Mouse (Mus musculus): ENCODE measurements around the gene Palmd. TPM values are rescaled to one million over a fixed set of nuclear protein-coding genes. Genes with fewer than 3 reads are reported as not detected.
A peak's percentile ranks its signal among the peaks of the same experiment; 100 is the strongest.

The Palmd gene
- polyA plus RNA-seq (2014; fragmentation: Nextera tagmentation; extraction: Ambion mirVana), result 15.9 and 17.3 TPM in 2 replicates

DNA sequence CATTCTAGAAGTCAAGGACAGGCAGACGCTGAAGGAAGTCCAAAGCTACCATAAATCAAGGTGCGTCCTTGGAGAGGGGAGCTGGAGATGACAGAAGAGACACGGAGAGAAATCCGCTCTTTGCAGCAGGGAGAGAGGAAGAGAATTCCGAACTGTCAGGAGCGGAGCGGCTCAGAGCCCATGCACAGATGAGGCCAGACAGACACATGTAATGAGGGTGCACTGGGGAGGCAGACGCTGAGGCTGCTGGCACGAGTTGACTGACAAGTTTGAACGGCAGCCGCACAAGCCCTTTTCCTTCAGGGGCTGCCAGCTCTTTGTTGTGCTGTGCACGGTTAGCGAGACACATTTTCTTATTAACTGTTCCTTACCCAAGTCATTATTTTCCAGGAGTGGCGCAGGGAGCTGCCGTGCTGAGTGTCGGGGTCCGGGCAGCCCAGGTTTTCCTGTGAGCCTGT lies at the start of gene Palmd:
TSS of gene Palmd (minus strand) at position 448 of the 458 bp plus-strand sequence.
- peak within 1 kb of the TSS; percentile 67 for H3K27ac ChIP-seq (ENCODE audit: low read depth, low read length)
- no peaks in the 10 kb centered on the region for H3K9me3 ChIP-seq (replicated peaks; ENCODE audit: control insufficient read depth, low read length)
- H3K36me3 ChIP-seq (ENCODE audit: control insufficient read depth, insufficient read depth, low read length), result no peaks in the 10 kb centered on the region
- H3K27me3 ChIP-seq (replicated peaks; ENCODE audit: control insufficient read depth, insufficient read depth, low read length), result no peaks in the 10 kb centered on the region
- peak; percentile 97 for ATAC-seq
- peak within 1 kb of the TSS; percentile 33 for H3K4me3 ChIP-seq (ENCODE audit: low read depth, low read length)
- 3% methylated on average over 17 of the region's 17 CpGs for WGBS
- peak; percentile 95 for DNase-seq (ENCODE audit: low spot score)
- H3K9ac ChIP-seq (ENCODE audit: low read length), result peak within 1 kb of the TSS; percentile 67
- peak within 1 kb of the TSS; percentile 52 for H3K4me2 ChIP-seq (ENCODE audit: low read length)
- H3K4me1 ChIP-seq (ENCODE audit: control insufficient read depth, insufficient read depth, low read length), result peaks cover 9% of the 10 kb centered on the region; the same call in 1 of the 2 replicates

DNA sequence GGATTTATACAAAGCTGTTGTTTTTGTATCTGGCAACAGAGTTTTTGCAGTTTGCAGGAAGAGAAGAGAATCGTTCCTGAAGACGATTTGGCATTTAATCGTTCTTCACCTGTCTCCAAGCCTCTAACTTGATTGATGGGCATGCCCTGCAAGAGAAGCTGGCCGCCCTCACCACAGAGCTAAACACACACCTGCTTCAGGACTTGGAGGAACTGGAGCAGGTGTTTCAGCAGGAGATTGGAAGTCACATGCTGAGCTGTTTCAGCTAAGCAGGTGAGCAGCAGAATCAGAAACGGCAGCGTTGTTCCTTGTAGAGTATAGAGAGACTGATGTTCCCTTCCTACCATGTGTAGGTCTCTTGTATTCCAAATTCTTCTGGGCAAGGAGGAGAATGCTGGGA lies 41.4 kb upstream of the Palmd start:
- Histone ChIP-seq H3K9ac (ENCODE audit: low read length) (no peak overlapping the region), H3K27ac (ENCODE audit: low read depth, low read length) (no peak overlapping the region), H3K27me3 (replicated peaks; ENCODE audit: control insufficient read depth, insufficient read depth, low read length) (no peaks in the 10 kb centered on the region), H3K9me3 (replicated peaks; ENCODE audit: control insufficient read depth, low read length) (no peaks in the 10 kb centered on the region), H3K36me3 (ENCODE audit: control insufficient read depth, insufficient read depth, low read length) (no peaks in the 10 kb centered on the region), H3K4me3 (ENCODE audit: low read depth, low read length) (no peak overlapping the region), H3K4me1 (ENCODE audit: control insufficient read depth, insufficient read depth, low read length) (peaks cover 5% of the 10 kb centered on the region; the same call in 1 of the 2 replicates), H3K4me2 (ENCODE audit: low read length) (no peak overlapping the region)
- DNase-seq (ENCODE audit: low spot score) (no peak), ATAC-seq (no peak)
- WGBS, result 86% methylated on average over 6 of the region's 6 CpGs

DNA sequence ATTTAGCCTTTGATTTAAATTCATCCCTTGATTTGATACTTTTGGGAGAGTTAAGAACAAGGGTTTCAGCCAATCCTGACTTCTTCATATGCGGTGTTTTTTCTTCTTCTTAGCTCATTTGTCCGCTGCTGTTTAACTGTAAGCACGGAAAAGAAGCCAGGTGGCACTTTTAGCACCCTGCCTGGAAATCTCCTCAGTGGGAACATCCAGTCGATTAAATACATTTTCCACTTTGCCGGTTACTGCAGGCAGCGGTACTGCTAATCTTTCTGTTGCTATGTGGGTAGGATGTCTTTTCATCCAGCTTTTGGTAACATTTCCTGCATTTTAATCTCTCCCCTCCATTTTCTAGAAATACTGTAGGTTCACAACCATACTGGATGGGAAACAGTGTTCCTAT lies 38.6 kb upstream of the Palmd start:
- Histone ChIP-seq H3K27ac (ENCODE audit: low read depth, low read length) (no peak overlapping the region), H3K4me1 (ENCODE audit: control insufficient read depth, insufficient read depth, low read length) (peaks cover 6% of the 10 kb centered on the region; the same call in 1 of the 2 replicates), H3K9me3 (replicated peaks; ENCODE audit: control insufficient read depth, low read length) (no peaks in the 10 kb centered on the region), H3K4me3 (ENCODE audit: low read depth, low read length) (no peak overlapping the region), H3K4me2 (ENCODE audit: low read length) (no peak overlapping the region), H3K9ac (ENCODE audit: low read length) (no peak overlapping the region), H3K27me3 (replicated peaks; ENCODE audit: control insufficient read depth, insufficient read depth, low read length) (no peaks in the 10 kb centered on the region), H3K36me3 (ENCODE audit: control insufficient read depth, insufficient read depth, low read length) (no peaks in the 10 kb centered on the region)
- ATAC-seq (no peak), DNase-seq (ENCODE audit: low spot score) (peak; percentile 45)
- WGBS, result 46% methylated on average over 6 of the region's 6 CpGs

DNA sequence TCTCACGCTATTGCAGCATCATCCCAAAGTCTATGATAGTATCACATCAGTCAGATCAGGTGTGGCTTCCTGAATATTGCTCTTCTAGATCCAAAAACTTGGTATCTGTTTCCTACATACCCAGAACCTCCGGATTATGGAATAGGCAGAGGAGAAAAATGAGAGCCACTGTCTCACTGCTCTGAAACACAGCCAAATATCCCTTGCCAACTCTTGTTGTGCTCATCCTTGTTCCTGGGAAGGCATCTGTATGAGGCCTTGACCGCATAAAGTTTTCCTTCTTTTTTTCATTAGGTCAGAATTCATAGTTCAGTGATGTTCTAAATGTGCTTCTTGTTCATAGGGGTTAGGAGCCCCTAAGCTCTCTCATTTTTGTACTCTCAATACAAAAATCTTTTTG lies 37.8 kb upstream of the Palmd start:
- Histone ChIP-seq H3K4me3 (ENCODE audit: low read depth, low read length) (no peak overlapping the region), H3K4me1 (ENCODE audit: control insufficient read depth, insufficient read depth, low read length) (peaks cover 9% of the 10 kb centered on the region; the same call in 1 of the 2 replicates), H3K4me2 (ENCODE audit: low read length) (no peak overlapping the region), H3K9me3 (replicated peaks; ENCODE audit: control insufficient read depth, low read length) (no peaks in the 10 kb centered on the region), H3K9ac (ENCODE audit: low read length) (no peak overlapping the region), H3K27me3 (replicated peaks; ENCODE audit: control insufficient read depth, insufficient read depth, low read length) (no peaks in the 10 kb centered on the region), H3K36me3 (ENCODE audit: control insufficient read depth, insufficient read depth, low read length) (no peaks in the 10 kb centered on the region), H3K27ac (ENCODE audit: low read depth, low read length) (no peak overlapping the region)
- WGBS, result 84% methylated on average over 3 of the region's 3 CpGs
- no peak for ATAC-seq
- DNase-seq (ENCODE audit: low spot score), result no peak

DNA sequence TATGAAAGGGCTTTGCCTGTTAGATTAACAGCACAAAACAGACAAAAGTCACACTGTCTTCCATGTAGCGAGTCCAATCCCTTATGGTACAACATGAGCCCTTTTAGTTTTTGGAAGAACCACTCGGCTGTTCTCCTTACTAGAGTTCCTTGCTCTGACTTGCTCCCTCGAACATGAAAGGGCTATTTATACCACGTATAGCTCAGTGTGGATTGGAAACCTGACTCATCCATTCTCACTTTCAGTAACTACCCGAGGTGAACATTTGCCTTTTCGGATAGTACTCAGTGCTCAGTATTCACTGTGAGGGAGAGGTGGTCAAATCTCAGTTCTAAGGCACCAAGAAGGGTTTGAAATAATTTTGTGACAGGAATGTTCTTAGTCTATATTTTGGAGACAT lies 34.6 kb upstream of the Palmd start:
- H3K27me3 ChIP-seq (replicated peaks; ENCODE audit: control insufficient read depth, insufficient read depth, low read length), result no peaks in the 10 kb centered on the region
- WGBS, result 70% methylated on average over 6 of the region's 6 CpGs
- no peak overlapping the region for H3K4me3 ChIP-seq (ENCODE audit: low read depth, low read length)
- H3K4me2 ChIP-seq (ENCODE audit: low read length), result no peak overlapping the region
- H3K27ac ChIP-seq (ENCODE audit: low read depth, low read length), result no peak overlapping the region
- peaks cover 9% of the 10 kb centered on the region; the same call in 1 of the 2 replicates for H3K4me1 ChIP-seq (ENCODE audit: control insufficient read depth, insufficient read depth, low read length)
- no peaks in the 10 kb centered on the region for H3K9me3 ChIP-seq (replicated peaks; ENCODE audit: control insufficient read depth, low read length)
- no peaks in the 10 kb centered on the region for H3K36me3 ChIP-seq (ENCODE audit: control insufficient read depth, insufficient read depth, low read length)
- DNase-seq (ENCODE audit: low spot score) (no peak), ATAC-seq (no peak)
- no peak overlapping the region for H3K9ac ChIP-seq (ENCODE audit: low read length)

DNA sequence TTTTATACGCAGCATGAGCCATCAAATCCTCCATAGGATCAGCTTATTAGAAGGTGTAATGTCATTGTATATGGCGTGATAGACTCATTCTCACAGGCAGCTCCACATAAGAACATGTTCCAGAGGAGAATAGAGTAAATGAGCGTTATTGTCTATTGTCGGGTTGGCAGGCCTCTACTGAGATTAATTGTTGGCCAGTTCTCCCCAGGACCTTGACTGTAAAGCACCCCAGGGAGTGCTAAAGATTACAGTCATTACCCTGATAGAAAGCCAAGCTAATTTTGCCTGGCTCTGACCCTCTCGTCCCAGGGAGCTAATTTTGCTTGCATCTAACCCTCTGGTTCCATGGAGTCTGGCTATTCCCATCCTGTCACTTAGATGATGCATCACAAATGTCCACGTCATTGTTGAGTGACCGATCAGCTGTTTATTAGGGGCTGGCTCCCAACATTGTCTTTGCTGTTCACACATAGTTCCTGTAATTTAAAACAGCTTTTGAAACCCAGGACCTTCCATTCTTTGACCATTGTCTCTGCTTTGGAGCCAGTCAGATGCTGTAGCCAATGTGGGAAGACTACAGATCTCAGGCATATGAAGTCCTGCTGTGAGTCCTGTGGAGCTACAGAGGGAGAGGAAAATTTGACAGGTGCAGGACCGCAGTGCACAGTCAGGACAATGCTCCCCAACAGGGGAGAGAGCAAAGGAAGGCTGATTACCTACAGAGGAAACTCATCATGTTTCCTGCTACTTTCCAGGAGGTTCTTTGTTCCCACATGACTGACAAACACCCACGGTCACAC lies 33.1 kb upstream of the Palmd start:
- Histone ChIP-seq H3K4me1 (ENCODE audit: control insufficient read depth, insufficient read depth, low read length) (0 out of 2 replicates have a peak, but pooled peaks cover 5% of the 10 kb centered on the region), H3K36me3 (ENCODE audit: control insufficient read depth, insufficient read depth, low read length) (no peaks in the 10 kb centered on the region), H3K9ac (ENCODE audit: low read length) (no peak overlapping the region), H3K4me2 (ENCODE audit: low read length) (no peak overlapping the region), H3K9me3 (replicated peaks; ENCODE audit: control insufficient read depth, low read length) (no peaks in the 10 kb centered on the region), H3K27ac (ENCODE audit: low read depth, low read length) (peak overlapping the region; percentile 16; the same call in 1 of the 2 replicates), H3K27me3 (replicated peaks; ENCODE audit: control insufficient read depth, insufficient read depth, low read length) (no peaks in the 10 kb centered on the region), H3K4me3 (ENCODE audit: low read depth, low read length) (no peak overlapping the region)
- ATAC-seq (peak; percentile 76), DNase-seq (ENCODE audit: low spot score) (peak; percentile 46)
- WGBS, result 14% methylated on average over 9 of the region's 9 CpGs

DNA sequence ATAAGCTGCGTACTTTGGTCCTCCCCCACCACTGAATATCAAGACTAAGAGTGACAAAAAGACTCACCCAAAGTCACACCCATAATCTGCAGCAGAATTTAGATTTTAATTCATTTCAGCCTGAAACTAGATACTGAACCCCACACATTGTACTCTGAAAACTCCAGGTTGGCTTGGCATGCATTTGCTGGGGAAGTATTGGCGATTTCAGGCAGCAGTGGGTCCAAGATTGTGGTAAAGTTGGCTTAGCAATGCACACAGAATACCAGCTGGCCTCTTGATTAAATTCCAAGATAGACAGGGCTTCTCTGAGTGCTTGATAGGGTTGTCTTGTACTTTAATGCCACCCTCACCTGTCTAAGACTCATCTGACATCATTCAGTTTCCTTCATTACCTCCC lies 24.2 kb upstream of the Palmd start:
- no peaks in the 10 kb centered on the region for H3K9me3 ChIP-seq (replicated peaks; ENCODE audit: control insufficient read depth, low read length)
- DNase-seq (ENCODE audit: low spot score), result no peak
- ATAC-seq, result no peak
- no peaks in the 10 kb centered on the region for H3K36me3 ChIP-seq (ENCODE audit: control insufficient read depth, insufficient read depth, low read length)
- no peak overlapping the region for H3K4me3 ChIP-seq (ENCODE audit: low read depth, low read length)
- H3K9ac ChIP-seq (ENCODE audit: low read length), result no peak overlapping the region
- WGBS, result 72% methylated on average over 2 of the region's 2 CpGs
- no peaks in the 10 kb centered on the region for H3K4me1 ChIP-seq (ENCODE audit: control insufficient read depth, insufficient read depth, low read length)
- H3K27me3 ChIP-seq (replicated peaks; ENCODE audit: control insufficient read depth, insufficient read depth, low read length), result no peaks in the 10 kb centered on the region
- no peak overlapping the region for H3K27ac ChIP-seq (ENCODE audit: low read depth, low read length)
- H3K4me2 ChIP-seq (ENCODE audit: low read length), result no peak overlapping the region

DNA sequence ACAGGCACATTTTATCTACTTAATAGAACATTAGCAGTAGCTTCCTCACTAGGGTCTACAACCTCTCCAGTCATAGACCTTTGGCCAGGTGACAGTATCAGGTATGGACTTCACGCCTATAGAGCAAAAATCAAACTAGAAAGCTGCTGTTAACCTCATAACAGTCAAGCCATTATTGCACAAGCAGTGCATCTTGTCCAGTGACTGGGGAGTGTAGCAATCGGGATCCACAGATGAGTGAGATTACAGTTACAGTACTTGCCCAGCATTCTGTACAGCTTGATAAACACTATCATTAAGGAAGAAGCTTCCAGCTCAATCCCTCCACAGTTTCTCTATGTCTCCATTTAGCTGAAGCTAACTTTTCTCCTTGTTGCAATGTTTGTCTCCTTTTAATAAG lies 22.4 kb upstream of the Palmd start:
- WGBS, result 93% methylated on average over 2 of the region's 2 CpGs
- no peak for DNase-seq (ENCODE audit: low spot score)
- no peaks in the 10 kb centered on the region for H3K27me3 ChIP-seq (replicated peaks; ENCODE audit: control insufficient read depth, insufficient read depth, low read length)
- no peak for ATAC-seq
- no peak overlapping the region for H3K4me3 ChIP-seq (ENCODE audit: low read depth, low read length)
- H3K4me1 ChIP-seq (ENCODE audit: control insufficient read depth, insufficient read depth, low read length), result peaks cover 5% of the 10 kb centered on the region
- H3K4me2 ChIP-seq (ENCODE audit: low read length), result no peak overlapping the region
- H3K9me3 ChIP-seq (replicated peaks; ENCODE audit: control insufficient read depth, low read length), result no peaks in the 10 kb centered on the region
- no peak overlapping the region for H3K9ac ChIP-seq (ENCODE audit: low read length)
- no peaks in the 10 kb centered on the region for H3K36me3 ChIP-seq (ENCODE audit: control insufficient read depth, insufficient read depth, low read length)
- no peak overlapping the region for H3K27ac ChIP-seq (ENCODE audit: low read depth, low read length)

DNA sequence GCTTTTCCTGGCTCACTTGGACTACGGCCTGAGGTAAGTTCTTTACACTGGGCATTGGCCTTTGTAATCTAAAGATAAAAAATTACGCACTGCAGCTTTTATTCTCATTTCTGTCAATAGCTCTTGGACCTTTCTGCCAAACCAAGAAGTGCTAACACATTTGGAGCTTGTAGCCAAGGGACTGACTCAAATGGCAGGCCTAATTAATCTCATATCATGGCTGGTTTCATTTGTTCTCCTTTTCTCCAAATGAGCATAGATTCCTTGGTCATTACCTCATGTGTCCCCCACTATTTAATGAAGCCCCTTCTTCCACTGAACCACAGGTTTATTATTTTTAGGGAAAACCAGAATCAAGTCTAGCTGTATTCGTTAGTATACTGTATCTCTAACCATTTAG lies 19.4 kb upstream of the Palmd start:
- ATAC-seq (peak; percentile 55), DNase-seq (ENCODE audit: low spot score) (peak; percentile 76)
- no peak overlapping the region for H3K27ac ChIP-seq (ENCODE audit: low read depth, low read length)
- H3K9me3 ChIP-seq (replicated peaks; ENCODE audit: control insufficient read depth, low read length), result no peaks in the 10 kb centered on the region
- no peaks in the 10 kb centered on the region for H3K36me3 ChIP-seq (ENCODE audit: control insufficient read depth, insufficient read depth, low read length)
- H3K4me3 ChIP-seq (ENCODE audit: low read depth, low read length), result no peak overlapping the region
- no peak overlapping the region for H3K9ac ChIP-seq (ENCODE audit: low read length)
- peaks cover 20% of the 10 kb centered on the region for H3K4me1 ChIP-seq (ENCODE audit: control insufficient read depth, insufficient read depth, low read length)
- H3K4me2 ChIP-seq (ENCODE audit: low read length), result no peak overlapping the region
- WGBS, result 44% methylated on average over 3 of the region's 3 CpGs
- H3K27me3 ChIP-seq (replicated peaks; ENCODE audit: control insufficient read depth, insufficient read depth, low read length), result no peaks in the 10 kb centered on the region

Measured in forebrain, embryonic 14.5 days (tissue).